8 mouse cellular contexts compared by ENCODE assay signal in genomic region chr11:98027785-98028184, GRCm38 (mm10). TPM values are rescaled to one million over a fixed set of nuclear protein-coding genes. Genes with fewer than 3 reads are reported as not detected.
A peak's percentile ranks its signal among the peaks of the same experiment; 100 is the strongest.
DNase-seq lines count a peak whose midpoint lies in the region; ATAC-seq and TF ChIP-seq lines count a peak whose summit lies in the region.
"Had no signal": no experiment of that assay in that cellular context is flagged by ENCODE, and none has a peak within 500 bp of the region (broad histone marks: within the 10 kb centered on the region; RNA-seq: fewer than 3 reads in every experiment).

No protein-coding gene starts in this region.

- peak overlapping the region; percentile 88 for H3K4me2 ChIP-seq in lung, embryonic 16.5 days (ENCODE audit: low read depth, low read length)
- peak overlapping the region; percentile 92 for H3K4me2 ChIP-seq in forebrain, embryonic 11.5 days (ENCODE audit: low read depth, low read length, severe bottlenecking)
- H3K4me2 ChIP-seq in limb, embryonic 12.5 days, result peak overlapping the region; percentile 82

- peaks cover 30% of the 10 kb centered on the region for H3K36me3 ChIP-seq in lung, embryonic 16.5 days (ENCODE audit: control insufficient read depth, insufficient read depth, low read length)
- H3K36me3 ChIP-seq in forebrain, embryonic 11.5 days (ENCODE audit: control insufficient read depth, insufficient read depth, low read length), result peaks cover 11% of the 10 kb centered on the region
- H3K36me3 ChIP-seq in limb, embryonic 12.5 days, result peaks cover 34% of the 10 kb centered on the region
- H3K36me3 ChIP-seq in small intestine, adult 2 months (ENCODE audit: control insufficient read depth, insufficient read depth, low read length), result peaks cover 24% of the 10 kb centered on the region

- no peak for DNase-seq in lung, adult 2 months
- no peak for DNase-seq in forebrain, embryonic 11.5 days (ENCODE audit: low spot score)
- no peak for DNase-seq in embryo, embryonic 9.5 days (ENCODE audit: extremely low spot score)
- no peak for DNase-seq in gastrocnemius, postnatal 4 days (ENCODE audit: low spot score in 2 of 2)
- DNase-seq: adrenal gland, postnatal 10 days had no signal

- TF ChIP-seq CTCF in lung, adult 2 months (IDR thresholded peaks at IDR 0.05; ENCODE audit: insufficient read depth, low read length), result no peak
- TF ChIP-seq CTCF in small intestine, adult 2 months (IDR thresholded peaks at IDR 0.05; ENCODE audit: extremely low read depth, insufficient read length, insufficient replicate concordance, low read depth, low read length), result no peak

- H3K27ac ChIP-seq in lung, embryonic 16.5 days (ENCODE audit: low read length), result peak overlapping the region; percentile 78; the same call in 1 of the 2 replicates
- no peak overlapping the region for H3K27ac ChIP-seq in forebrain, embryonic 11.5 days (ENCODE audit: low read depth, low read length)
- H3K27ac ChIP-seq in limb, embryonic 12.5 days, result no peak overlapping the region
- no peak overlapping the region for H3K27ac ChIP-seq in small intestine, adult 2 months (ENCODE audit: insufficient read depth, low read depth, low read length)

- no peak for ATAC-seq in lung, embryonic 16.5 days (ENCODE audit: low read depth)
- no peak for ATAC-seq in forebrain, embryonic 11.5 days (replicated peaks; ENCODE audit: low FRiP score)
- ATAC-seq in limb, embryonic 12.5 days (ENCODE audit: insufficient number of reproducible peaks, insufficient read depth, low FRiP score, low TSS enrichment, low read depth), result no peak

- H3K27me3 ChIP-seq in lung, embryonic 16.5 days (ENCODE audit: control insufficient read depth, insufficient read depth, low read depth, low read length), result no peaks in the 10 kb centered on the region
- H3K27me3 ChIP-seq in forebrain, embryonic 11.5 days (ENCODE audit: control insufficient read depth, insufficient read depth, low read length), result no peaks in the 10 kb centered on the region
- no peaks in the 10 kb centered on the region for H3K27me3 ChIP-seq in limb, embryonic 12.5 days
- no peaks in the 10 kb centered on the region for H3K27me3 ChIP-seq in small intestine, adult 2 months (ENCODE audit: control insufficient read depth, insufficient read depth, low read length)

- H3K4me3 ChIP-seq in lung, embryonic 16.5 days (ENCODE audit: low read length), result peak overlapping the region; percentile 75
- no peak overlapping the region for H3K4me3 ChIP-seq in lung, adult 2 months (replicated peaks; ENCODE audit: extremely low read depth, low read depth, low read length)
- peak overlapping the region; percentile 100 for H3K4me3 ChIP-seq in forebrain, embryonic 11.5 days (ENCODE audit: low read depth, low read length)
- H3K4me3 ChIP-seq in limb, embryonic 12.5 days (replicated peaks), result peak overlapping the region; percentile 99
- peak overlapping the region; percentile 99 for H3K4me3 ChIP-seq in small intestine, adult 2 months (ENCODE audit: low read depth, low read length)

- peak overlapping the region; percentile 98 for H3K9ac ChIP-seq in lung, embryonic 16.5 days (ENCODE audit: low read length)
- peak overlapping the region; percentile 99 for H3K9ac ChIP-seq in forebrain, embryonic 11.5 days (ENCODE audit: low read length)
- H3K9ac ChIP-seq in limb, embryonic 12.5 days (replicated peaks), result peak overlapping the region; percentile 99

- H3K9me3 ChIP-seq in lung, embryonic 16.5 days (ENCODE audit: control insufficient read depth, low read length), result no peaks in the 10 kb centered on the region
- no peaks in the 10 kb centered on the region for H3K9me3 ChIP-seq in forebrain, embryonic 11.5 days (ENCODE audit: control insufficient read depth, low read length)
- H3K9me3 ChIP-seq in limb, embryonic 12.5 days, result no peaks in the 10 kb centered on the region

- 13% methylated on average over 7 of the region's 7 CpGs for whole genome bisulfite sequencing in lung, embryonic 16.5 days
- 17% methylated on average over 7 of the region's 7 CpGs for WGBS in lung, adult 2 months
- WGBS in forebrain, embryonic 11.5 days, result 30% methylated on average over 7 of the region's 7 CpGs
- 18% methylated on average over 7 of the region's 7 CpGs for WGBS in limb, embryonic 12.5 days
- 12% methylated on average over 7 of the region's 7 CpGs for WGBS in small intestine, adult 2 months

- no peak for TF ChIP-seq POLR2A in lung, adult 2 months (IDR thresholded peaks at IDR 0.05; ENCODE audit: borderline replicate concordance, extremely low read depth, low read depth, low read length)
- TF ChIP-seq POLR2A in small intestine, adult 2 months (IDR thresholded peaks at IDR 0.05; ENCODE audit: low read depth, low read length), result no peak

- H3K4me1 ChIP-seq in lung, embryonic 16.5 days (replicated peaks; ENCODE audit: control insufficient read depth, insufficient read depth, low read length), result peaks cover 17% of the 10 kb centered on the region
- peaks cover 4% of the 10 kb centered on the region; the same call in 1 of the 2 replicates for H3K4me1 ChIP-seq in lung, adult 2 months (ENCODE audit: control insufficient read depth, insufficient read depth, low read length)
- H3K4me1 ChIP-seq in forebrain, embryonic 11.5 days (replicated peaks; ENCODE audit: control insufficient read depth, insufficient read depth, low read length), result peaks cover 2% of the 10 kb centered on the region; the same call in 1 of the 2 replicates
- H3K4me1 ChIP-seq in limb, embryonic 12.5 days (replicated peaks), result peaks cover 16% of the 10 kb centered on the region
- H3K4me1 ChIP-seq in small intestine, adult 2 months (ENCODE audit: control insufficient read depth, insufficient read depth, insufficient read length, low read length), result no peaks in the 10 kb centered on the region

RNA-seq across cellular contexts. Expression of gene Rpl19, which starts 1.3 kb away (rescaled TPM):
- polyA plus RNA-seq in lung, embryonic 16.5 days (2015; fragmentation: Nextera tagmentation; extraction: Ambion mirVana), result 999 and 1,043 TPM in 2 replicates
- 426 and 513 TPM in 2 replicates for polyA plus RNA-seq in lung, adult 2 months (2012; rRNA removed)
- 897 and 919 TPM in 2 replicates for polyA plus RNA-seq in forebrain, embryonic 11.5 days (2014; fragmentation: Nextera tagmentation; extraction: Ambion mirVana)
- 1,014 and 1,051 TPM in 2 replicates for polyA plus RNA-seq in limb, embryonic 12.5 days (2016; fragmentation: Nextera tagmentation; extraction: Ambion mirVana)
- 393 and 501 TPM in 2 replicates for polyA plus RNA-seq in small intestine, adult 2 months (2012; rRNA removed)
- total RNA-seq in gastrocnemius, postnatal 4 days (2021), result 1,000 to 10,000 TPM; 1,153 to 1,224 TPM

RNA-seq across cellular contexts. Expression of gene Cacnb1, which starts 5.0 kb away (rescaled TPM):
- 6.4 and 6.7 TPM in 2 replicates for polyA plus RNA-seq in lung, embryonic 16.5 days (2015; fragmentation: Nextera tagmentation; extraction: Ambion mirVana)
- 16.0 and 25.6 TPM in 2 replicates for polyA plus RNA-seq in lung, adult 2 months (2012; rRNA removed)
- 9.6 and 11.1 TPM in 2 replicates for polyA plus RNA-seq in forebrain, embryonic 11.5 days (2014; fragmentation: Nextera tagmentation; extraction: Ambion mirVana)
- polyA plus RNA-seq in limb, embryonic 12.5 days (2016; fragmentation: Nextera tagmentation; extraction: Ambion mirVana), result 13.2 and 16.0 TPM in 2 replicates
- polyA plus RNA-seq in small intestine, adult 2 months (2012; rRNA removed), result 3.2 and 5.7 TPM in 2 replicates
- total RNA-seq in gastrocnemius, postnatal 4 days (2021), result 100 to 1,000 TPM; 240 to 241 TPM

RNA-seq across cellular contexts. Expression of gene Stac2, which starts 25.5 kb away (rescaled TPM):
- polyA plus RNA-seq in lung, embryonic 16.5 days (2015; fragmentation: Nextera tagmentation; extraction: Ambion mirVana), result 0.11 and 0.29 TPM in 2 replicates
- 0.88 and 1.2 TPM in 2 replicates for polyA plus RNA-seq in lung, adult 2 months (2012; rRNA removed)
- polyA plus RNA-seq in forebrain, embryonic 11.5 days (2014; fragmentation: Nextera tagmentation; extraction: Ambion mirVana), result 0.81 and 0.86 TPM in 2 replicates
- 0.31 and 0.68 TPM in 2 replicates for polyA plus RNA-seq in limb, embryonic 12.5 days (2016; fragmentation: Nextera tagmentation; extraction: Ambion mirVana)
- polyA plus RNA-seq in small intestine, adult 2 months (2012; rRNA removed), result 0.87 and 0.91 TPM in 2 replicates
- total RNA-seq in gastrocnemius, postnatal 4 days (2021), result under 1 TPM; 0.54 to 0.60 TPM

RNA-seq across cellular contexts. Expression of gene Arl5c, which starts 31.8 kb away (rescaled TPM):
- 6.2 and 8.0 TPM in 2 replicates for polyA plus RNA-seq in lung, embryonic 16.5 days (2015; fragmentation: Nextera tagmentation; extraction: Ambion mirVana)
- polyA plus RNA-seq in lung, adult 2 months (2012; rRNA removed), result 2.7 and 5.1 TPM in 2 replicates
- 10.4 and 12.3 TPM in 2 replicates for polyA plus RNA-seq in forebrain, embryonic 11.5 days (2014; fragmentation: Nextera tagmentation; extraction: Ambion mirVana)
- polyA plus RNA-seq in limb, embryonic 12.5 days (2016; fragmentation: Nextera tagmentation; extraction: Ambion mirVana), result 5.9 and 7.1 TPM in 2 replicates
- 0.55 and 1.1 TPM in 2 replicates for polyA plus RNA-seq in small intestine, adult 2 months (2012; rRNA removed)
- total RNA-seq in gastrocnemius, postnatal 4 days (2021), result 1 to 10 TPM; 1.5 to 1.9 TPM

RNA-seq across cellular contexts. Expression of gene Plxdc1, which starts 41.5 kb away (rescaled TPM):
- 1.4 and 1.6 TPM in 2 replicates for polyA plus RNA-seq in lung, embryonic 16.5 days (2015; fragmentation: Nextera tagmentation; extraction: Ambion mirVana)
- polyA plus RNA-seq in lung, adult 2 months (2012; rRNA removed), result 18.5 and 20.9 TPM in 2 replicates
- 0.20 TPM in 1 of 2 replicates, not detected in the other for polyA plus RNA-seq in forebrain, embryonic 11.5 days (2014; fragmentation: Nextera tagmentation; extraction: Ambion mirVana)
- polyA plus RNA-seq in limb, embryonic 12.5 days (2016; fragmentation: Nextera tagmentation; extraction: Ambion mirVana), result 0.12 TPM in 1 of 2 replicates, not detected in the other
- 1.1 and 1.6 TPM in 2 replicates for polyA plus RNA-seq in small intestine, adult 2 months (2012; rRNA removed)
- total RNA-seq in gastrocnemius, postnatal 4 days (2021), result 1 to 10 TPM; 7.1 to 7.6 TPM
